Mouse (Mus musculus): ENCODE data around the gene Lgr6.

Lgr6 gene

DNA sequence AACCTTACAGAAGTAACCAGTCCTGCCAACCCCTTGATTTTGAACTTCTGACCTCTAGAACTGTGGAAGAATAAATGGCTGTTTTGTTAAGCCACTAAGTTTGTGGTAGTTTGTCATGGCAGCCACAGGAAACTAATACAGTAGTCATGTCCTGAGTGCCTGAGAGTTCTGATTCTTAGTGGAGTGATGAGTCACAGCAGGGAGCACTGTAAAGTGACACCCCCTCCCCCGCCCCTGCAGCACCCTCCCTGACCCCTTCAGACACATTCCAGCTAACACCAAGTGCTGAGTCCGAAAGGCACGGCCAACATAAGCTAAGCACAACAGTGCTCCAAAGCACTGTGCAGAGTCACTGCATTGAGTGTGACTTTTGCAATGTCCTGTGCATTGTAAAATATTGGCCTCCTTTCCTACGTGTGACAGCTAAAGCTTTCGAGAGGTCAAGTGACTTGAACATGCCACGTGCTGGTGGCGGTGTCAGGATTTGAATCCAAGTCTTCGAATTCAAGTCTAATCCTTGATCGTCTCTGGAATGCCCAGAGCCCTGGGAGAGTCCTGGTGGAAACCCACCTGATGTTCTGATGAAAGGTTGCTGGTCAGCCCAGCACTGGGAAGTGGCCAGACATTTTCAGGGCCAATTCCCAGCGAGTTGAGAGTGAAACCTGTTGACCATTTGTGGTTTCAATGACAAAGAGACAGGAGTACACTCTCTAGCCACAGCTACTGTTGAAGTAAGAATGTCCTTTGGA, 88.0 kb downstream of the Lgr6 start:
- no peak for DNase-seq (ENCODE audit: low spot score in 2 of 2)

DNA sequence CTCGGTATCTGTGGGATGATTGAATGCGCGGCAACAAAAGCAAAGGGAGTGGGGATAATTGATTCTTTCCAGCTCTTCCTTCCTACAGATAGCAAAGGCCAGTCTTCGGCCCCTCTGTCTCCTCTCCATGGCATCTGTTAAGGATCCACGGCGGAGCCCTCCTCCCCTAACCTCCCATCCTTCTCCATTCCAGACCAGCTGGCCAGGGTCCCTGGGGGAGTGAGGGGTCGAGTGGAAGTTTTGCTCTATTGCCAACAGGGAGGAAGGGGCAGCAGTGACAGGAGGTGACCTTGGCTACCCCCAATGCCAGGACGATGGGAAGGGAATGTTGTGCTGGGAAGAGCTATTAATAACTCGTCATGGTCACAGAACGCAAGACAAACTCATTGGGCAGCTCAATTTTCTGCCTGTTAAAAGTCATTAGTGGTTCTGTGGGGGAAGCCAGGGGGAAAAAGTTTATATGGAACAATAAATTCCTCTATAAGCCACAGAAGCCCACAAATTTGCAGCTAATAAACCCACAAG, 90.1 kb downstream of the Lgr6 start:
- no peak for DNase-seq (ENCODE audit: low spot score in 2 of 2)

DNA sequence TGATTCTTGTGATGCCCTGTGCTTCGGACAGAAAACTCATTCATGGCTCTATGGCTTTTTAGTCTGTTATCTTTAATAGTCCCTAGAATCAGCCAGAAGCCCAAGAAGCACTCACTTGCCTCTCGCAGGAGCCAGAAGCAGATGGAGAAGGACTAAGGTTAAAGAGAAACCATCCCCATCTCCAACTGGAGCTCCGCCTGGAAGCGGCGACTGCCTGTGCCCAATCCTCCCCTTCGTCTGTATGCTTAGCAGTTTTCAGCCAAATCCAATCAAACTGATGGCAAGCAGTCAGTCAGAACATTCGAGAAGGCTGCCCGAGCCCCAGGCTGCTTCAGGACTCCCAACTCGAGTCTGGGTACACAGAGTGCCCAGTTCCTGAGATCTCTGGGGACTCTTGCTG, 92.6 kb downstream of the Lgr6 start:
- no peak for DNase-seq (ENCODE audit: low spot score in 2 of 2)

DNA sequence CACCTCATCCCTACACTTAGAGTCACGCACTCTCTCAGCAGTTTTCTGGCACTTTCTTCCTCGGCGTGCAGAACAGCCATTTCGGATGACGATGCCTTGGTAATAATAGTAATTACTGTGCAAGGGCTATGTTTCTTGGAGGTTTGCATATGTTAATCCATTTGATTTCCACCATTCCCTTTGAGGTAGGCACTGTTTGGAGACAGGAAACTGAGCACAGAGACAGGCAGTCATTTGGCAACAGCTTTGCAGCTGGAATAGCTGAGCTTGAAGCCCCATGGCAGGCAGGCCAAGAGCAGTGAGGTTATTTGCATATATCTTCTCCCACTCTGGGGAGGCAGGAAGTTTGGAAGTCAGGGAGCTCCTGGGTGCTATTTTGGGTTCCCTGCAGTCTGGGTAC, 93.2 kb downstream of the Lgr6 start:
- DNase-seq (ENCODE audit: low spot score in 2 of 2) = peak in 1 of 2 experiments; percentile 49

DNA sequence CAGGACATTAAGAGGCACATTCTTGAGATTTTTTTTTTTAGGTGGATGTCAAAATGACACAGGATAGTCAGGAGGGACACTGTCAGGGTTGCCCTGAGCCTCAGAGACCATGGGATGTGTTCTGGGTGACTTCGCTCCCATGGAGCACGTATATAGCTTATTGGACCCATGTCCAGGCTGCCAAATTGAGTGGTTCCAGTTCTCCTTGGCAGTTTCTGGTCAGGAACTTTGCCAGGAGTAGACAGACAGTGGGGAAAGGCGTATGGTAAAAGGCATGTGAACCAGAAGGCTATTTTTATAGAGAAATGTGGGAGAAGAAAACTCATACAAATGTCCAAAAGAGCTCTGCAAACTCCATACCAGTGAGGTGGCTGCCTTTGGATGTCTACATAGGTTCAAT, 95.2 kb downstream of the Lgr6 start:
- DNase-seq (ENCODE audit: low spot score in 2 of 2) = no peak

DNA sequence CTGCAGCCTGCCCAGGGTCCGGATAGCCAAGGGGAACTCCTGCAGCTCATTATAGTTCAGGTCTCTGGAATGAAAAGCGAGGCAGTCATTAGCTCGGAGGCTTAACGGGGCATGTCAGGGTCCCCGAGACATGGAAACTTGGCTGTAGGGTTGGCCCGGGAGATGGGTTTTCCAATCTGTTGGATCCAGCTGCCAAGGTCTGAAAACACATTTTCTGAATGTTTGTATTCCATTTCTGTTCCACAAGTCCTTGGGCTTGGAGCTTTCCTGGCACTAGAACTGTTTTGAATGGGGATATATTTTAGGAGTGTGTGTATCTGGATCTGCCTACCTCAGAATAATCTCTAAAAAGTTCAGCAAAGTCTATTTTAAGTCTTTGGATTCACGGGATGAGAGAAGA, 99.4 kb downstream of the Lgr6 start:
- no peak for DNase-seq (ENCODE audit: low spot score in 2 of 2)

DNA sequence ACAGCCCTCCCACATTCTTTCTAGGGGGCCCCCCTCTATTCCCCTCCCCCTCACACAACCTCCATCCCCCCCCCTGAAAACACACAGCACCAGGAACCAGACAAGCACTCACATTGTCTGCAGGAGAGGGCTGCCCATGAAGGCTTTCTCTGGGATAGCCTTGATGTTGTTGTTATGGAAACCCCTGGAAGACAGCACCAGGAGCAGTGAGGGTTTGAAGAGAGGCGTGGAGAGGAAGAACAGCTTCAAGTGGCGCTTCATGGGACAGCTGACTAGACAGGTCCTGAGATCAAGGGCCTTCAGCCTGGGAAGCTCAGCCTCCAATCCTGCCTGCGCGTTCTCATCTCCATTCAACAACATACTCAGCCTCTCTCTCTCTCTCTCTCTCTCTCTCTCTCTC, 101.7 kb downstream of the Lgr6 start:
- DNase-seq (ENCODE audit: low spot score in 2 of 2) = no peak

DNA sequence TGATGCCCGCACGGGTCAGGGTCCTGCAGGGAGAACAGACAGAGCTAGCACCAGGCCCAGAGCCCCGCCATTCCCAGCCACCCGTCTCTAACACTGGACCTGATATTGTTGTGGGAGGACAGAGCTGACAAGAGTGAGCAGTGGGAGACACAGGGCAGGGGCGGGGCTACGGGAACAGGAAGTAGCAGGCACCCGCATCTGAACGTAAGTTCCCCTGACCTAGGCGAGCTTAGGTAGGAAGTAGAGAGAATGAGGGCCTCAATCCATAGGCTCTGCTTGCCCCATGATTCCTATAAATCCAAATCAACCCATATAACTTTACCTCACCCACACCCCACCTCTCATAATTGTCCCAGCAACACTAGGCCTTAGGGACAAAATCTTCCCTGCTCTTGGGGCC, 104.5 kb downstream of the Lgr6 start:
- no peak for DNase-seq (ENCODE audit: low spot score in 2 of 2)

DNA sequence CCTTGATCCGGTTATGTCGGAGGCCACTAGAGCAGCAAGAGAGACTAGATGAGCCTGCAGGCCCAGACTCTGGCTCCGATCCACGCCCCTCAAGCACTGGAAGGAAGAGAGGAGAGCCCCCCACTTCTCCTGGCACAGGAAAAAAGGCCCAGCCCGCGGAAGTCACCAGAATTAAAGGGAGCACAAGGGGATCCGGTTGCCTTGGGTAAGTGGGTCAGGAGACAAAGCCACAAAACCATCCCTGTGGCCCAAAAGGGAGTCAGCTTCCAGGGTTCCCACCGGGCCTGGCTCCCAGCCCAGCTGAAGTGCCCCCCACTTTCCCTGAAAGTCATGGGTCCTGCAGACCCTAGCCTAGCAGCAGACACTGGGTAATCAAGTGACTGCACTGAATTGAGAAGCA, 106.8 kb downstream of the Lgr6 start:
- DNase-seq (ENCODE audit: low spot score in 2 of 2) = no peak

DNA sequence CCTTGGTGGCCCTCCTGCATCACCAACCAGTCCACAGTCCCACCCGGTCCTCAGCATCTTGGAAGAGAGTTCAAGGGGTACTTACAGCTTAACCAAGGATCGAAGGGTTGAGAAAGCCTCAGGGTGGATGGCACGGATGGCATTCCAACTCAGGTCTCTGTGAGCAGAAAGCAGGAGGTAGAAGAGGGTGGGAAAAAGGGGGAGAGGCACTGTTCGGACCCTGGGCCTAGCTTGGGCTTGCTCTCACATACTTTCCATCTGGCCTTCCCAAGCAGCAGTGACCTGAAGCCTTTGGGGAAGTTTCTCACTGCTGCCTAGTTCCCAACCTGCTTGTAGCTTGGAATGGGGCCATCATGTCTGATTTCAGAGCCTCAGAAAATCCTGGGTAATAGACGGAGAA, 107.5 kb downstream of the Lgr6 start:
- DNase-seq (ENCODE audit: low spot score in 2 of 2) = no peak

DNA sequence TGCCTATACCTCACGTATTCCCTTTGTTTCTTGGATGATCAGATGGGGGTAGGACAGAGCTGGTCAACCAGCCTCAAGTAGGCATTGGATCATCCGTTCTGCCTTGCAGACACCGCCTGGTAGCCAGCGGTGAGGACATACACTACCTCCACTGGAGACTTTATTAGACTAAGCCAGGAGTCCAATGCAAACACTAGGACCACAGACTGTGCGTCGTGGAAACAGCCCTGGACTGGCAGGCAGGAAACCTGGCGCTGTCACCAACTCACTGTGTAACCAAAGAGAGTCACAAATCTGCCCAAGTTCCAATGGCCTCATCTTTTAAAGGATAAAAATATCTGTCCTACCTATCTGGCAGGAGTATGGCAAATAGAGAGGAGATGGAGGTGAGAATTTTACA, 108.6 kb downstream of the Lgr6 start:
- no peak for DNase-seq (ENCODE audit: low spot score in 2 of 2)

DNA sequence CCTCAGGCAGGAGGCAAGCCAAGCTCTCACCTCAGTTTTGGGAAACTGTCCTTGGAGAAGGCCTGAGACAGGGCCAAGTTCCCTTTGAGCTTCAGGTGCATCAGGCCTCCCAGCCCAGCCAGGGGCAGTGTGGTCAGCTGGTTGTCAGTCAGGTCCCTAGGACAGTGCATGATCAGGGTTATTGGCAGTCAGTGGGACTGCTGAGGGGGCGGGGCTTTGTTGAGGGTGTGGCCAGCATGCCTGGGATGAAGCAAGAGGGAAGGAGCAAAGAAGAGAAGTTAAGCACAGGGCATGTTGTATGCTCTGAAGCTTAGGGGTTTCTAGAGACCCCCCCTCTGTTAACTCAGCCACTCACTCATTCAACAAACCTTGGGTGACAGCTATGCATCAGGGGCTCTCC, 109.1 kb downstream of the Lgr6 start:
- DNase-seq (ENCODE audit: low spot score in 2 of 2) = no peak

DNA sequence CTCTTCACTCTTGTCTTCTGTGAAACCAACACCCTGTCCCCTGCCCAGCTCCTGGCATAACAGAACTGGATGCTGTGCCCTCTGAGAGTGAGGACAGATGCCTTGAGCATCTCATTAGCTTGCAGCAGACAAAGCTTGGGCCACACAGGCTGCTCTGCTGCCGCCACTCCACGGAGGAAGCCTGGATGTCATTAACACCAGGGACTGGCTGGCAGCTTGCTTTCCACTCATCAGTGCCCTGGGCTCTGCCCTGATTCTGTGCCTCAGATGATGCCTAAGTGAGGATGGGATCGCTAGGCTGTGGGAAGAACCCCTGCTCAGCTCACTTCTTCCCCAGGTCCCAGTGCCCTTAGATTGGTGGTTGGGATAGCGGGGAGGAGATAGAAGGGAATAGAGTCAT, 109.6 kb downstream of the Lgr6 start:
- no peak for DNase-seq (ENCODE audit: low spot score in 2 of 2)

DNA sequence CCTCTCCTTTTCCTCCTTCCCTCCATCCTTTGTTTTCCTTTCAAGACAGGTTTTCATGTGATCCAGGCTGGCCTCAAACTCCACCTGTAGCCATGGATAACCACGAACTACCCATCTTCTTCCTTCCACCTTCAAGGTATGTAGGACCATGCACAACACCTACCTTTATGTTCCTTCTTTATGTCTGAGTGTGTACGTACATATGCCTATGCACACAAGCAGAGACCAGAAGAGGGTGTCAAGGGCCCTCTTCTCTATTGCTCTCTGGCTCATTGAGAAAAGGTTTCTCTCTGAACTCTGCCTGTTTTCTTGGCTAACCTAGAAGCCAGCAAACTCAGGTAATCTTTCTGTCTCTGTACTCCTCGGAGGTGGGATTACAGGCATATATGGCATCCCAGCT, 110.3 kb downstream of the Lgr6 start:
- DNase-seq (ENCODE audit: low spot score in 2 of 2) = no peak

DNA sequence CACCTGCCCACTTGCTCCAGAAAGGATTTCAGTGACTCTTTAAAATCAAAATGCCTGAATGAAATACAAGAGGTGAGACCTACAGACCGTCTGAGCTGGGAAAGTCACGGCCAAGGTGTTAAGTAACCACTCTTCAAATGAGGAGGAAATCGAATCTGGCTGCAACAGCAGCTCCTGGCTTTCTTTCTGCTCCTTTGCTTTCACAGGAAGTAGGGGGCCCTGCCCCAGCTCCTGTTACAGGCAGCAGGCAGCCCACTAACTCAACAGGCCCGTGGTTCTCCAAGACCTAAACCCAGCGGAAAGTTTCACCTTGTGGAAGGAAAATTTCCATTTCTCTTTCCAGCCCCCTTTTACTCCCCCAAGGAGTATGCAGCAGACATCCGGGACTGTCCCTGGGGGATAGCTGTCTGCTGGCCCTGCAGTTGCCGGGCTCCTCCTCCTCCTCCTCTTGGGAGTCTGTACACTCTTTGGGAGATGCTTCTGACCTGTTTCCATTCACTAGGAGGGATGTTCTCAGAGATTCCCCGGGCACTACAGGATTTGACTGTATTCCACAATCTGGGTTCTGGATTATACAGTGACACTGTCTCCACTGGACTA, 112.9 kb downstream of the Lgr6 start:
- DNase-seq (ENCODE audit: low spot score in 2 of 2) = no peak

DNA sequence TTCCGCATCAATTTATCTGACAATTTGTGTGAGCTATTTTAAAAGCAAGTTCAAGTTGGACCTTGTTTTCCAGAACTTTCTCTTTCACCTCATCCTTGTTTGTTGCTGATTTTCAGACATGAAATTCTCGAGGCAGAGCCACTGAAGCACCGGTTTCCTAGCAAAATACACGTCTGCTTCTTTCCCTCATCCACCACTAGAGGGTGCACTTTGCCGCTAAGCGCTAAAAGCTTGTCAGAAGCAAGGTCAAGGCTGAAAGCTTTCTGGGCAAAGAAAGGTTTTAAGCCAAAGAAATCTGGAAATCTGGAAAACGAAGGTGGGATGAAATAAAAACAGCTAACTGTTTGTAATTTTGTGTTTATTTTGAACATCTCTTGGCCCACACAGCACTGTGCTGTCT, 115.7 kb downstream of the Lgr6 start:
- peak; percentile 35 to 86 for DNase-seq (ENCODE audit: low spot score in 2 of 2)

DNA sequence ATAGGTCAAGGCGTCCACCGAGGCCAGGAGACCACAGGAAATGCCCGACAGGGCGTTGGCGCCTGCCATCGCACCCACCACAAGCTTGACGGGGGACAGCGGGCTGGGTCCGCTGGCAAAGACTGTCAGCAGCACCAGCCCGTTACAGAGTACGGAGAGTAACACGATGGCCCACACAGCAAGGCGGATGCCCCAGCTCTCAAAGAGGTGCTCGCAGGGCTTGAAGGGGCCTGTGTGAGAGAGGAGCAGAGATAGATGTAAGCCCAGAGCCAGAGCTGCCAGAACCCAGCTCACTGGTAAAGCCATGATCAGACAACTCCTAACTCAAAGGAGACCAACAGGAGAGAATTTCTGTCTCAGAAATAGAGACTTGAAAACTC, 117.1 kb downstream of the Lgr6 start:
- DNase-seq (ENCODE audit: low spot score in 2 of 2) = no peak

DNA sequence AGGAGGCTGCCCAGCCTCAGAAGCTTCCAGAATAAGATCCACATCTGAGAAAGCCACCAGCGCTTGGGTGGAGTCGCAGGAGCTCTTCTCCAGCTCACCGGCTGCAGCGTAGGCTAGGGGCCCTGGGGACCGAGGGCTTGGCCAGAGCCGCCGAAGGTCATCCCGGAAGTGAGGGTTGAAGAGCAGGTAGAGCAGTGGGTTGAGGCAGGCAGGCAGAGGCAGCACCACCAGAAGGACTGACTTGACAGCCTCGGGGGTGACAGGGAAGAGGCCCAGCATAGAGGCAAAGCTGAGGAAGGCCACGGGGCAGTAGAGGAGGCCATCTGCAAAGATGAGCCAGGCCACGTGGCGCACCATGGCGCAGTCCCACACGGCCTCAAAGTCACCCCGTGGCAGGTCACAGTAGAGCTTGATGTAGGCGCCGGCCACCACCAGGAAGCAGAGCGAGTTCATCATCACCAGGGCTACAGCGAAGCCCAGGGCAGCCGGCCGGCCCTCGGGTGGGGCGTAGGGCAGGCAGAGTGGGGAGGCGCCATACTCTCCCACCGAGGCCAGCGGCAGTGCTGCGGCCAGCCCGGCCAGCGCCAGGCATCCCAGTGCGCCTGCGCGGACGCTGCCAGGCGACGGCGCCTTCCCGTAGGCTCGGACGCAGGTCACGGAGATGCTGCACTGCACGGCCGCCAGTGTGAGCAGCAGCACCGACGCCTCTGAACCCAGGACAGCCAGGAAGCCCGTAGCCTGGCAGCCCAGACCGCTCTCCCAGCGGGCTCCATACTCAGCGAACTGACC, 117.7 kb downstream of the Lgr6 start:
- peak in 1 of 2 experiments; percentile 33 for DNase-seq (ENCODE audit: low spot score in 2 of 2)

DNA sequence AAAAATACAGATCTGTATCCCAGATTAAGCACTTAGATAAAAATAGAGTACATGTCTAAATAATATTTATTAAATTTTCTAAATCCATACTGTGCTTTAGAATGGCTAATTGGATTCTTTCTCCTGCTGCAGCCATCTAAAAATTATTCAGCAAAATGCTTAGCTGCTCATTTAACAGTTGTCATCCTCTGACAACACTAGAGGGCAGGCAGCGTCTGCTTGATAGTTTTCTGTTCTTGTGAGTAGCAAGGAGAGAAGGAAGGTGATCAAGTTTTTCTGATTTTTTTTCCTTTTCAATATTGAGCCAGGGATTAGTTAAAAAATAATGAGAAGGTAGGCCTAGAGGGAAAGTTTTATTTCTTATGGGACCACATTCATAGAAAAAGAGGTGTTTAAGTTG, 132.2 kb downstream of the Lgr6 start:
- peak in 1 of 2 experiments; percentile 28 for DNase-seq (ENCODE audit: low spot score in 2 of 2)

DNA sequence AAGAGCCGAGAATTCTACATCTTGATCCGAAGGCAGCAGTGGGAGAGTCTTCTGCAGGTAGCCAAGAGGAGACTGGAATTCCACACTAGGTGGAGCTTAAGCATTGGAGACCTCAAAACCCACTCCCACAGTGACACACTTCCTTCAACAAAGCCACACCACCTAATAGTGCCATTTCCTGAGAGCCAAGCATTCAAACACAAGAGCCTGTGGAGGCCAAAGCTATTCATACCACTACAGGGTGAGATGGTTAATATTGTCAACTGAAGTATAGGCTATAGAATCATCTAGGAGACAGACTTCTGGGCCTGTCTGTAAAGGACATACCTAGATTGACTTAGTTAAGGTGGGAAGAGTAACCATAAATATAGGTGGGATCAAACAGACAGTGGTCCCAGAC, 139.6 kb downstream of the Lgr6 start:
- no peak for DNase-seq (ENCODE audit: low spot score in 2 of 2)

DNA sequence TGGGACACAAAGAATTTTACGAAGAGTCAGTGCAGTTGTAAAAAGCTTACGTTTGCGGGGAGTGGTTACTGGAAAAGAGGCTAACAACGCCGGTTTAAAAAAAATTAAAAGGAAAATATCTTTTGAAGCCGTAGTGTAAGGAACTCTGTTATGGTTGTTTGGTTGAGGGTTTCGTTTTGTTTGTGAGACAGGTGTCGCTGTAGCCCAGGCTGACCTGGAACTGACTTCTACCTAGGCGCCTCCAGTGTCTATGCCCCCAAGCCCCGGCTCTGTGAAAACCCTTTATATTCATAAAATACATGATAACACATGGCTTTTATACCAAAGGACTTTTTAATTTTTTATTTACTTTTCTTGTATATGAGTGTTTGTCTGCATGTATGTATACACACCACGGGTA, 142.3 kb downstream of the Lgr6 start:
- DNase-seq (ENCODE audit: low spot score in 2 of 2) = no peak

DNA sequence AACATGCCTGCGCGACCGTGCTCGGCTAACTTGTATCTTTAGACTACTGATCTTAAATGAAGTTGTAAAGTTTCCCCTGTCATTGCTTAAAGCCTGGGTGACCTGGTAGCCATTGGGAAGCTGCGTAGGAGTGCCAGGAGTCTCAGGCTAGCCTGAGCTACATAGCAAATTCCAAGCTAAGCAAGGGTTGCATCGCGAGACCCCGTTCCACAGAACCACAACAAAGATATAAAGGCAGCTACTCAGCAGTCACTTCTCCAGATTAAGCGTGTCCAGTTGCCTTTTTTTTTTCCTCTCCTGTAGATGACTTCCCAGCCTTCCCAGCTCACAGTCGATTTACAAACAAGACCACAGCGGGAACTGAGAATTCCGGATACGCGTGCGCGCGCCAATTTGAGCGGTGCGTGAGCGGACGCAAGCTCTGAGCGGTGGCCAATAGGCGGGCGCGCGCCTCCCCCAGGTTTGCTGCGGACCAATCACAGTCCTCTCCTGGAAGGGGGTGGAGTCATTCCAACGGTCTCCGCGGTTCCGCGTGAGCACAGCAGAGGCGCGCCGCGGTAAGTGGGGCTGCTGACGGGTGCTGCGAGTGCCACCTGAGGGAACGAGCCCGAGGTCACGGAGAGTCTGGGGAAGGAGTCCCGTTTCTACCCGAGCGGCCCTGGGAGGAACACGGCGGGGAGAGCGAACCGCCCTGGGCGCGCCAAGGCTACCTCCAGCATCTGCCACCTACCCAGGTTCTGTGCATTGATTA, 142.8 kb downstream of the Lgr6 start, which contains the start of gene Ube2t:
Gene Ube2t, plus strand, starts transcription at position 513 of the 751 bp plus-strand sequence.
- DNase-seq (ENCODE audit: low spot score in 2 of 2) = peak; percentile 82 to 94

Measured in left cerebral cortex, adult 9 months (tissue).